Mouse (Mus musculus) cerebellum, postnatal 10 days (tissue): ENCODE measurements around the gene Cdc42ep5.

Experiments
- DNase-seq, 2 experiments: peaks; one replicate each; pipeline ENCODE4 v3.0.0; 2021; ENCODE audit warnings: mixed read lengths in 2 of 2

The Cdc42ep5 gene

GRCm38 (mm10) chr7:4145552-4146190 is 19.0 kb downstream of the Cdc42ep5 start:
- DNase-seq, result peak; percentile 75 to 80

- DNase-seq, result peak; percentile 6 to 11
Measured at GRCm38 (mm10) chr7:4144766-4145551, 19.7 kb downstream of the Cdc42ep5 start.

- peak; percentile 2 for DNase-seq
Measured at GRCm38 (mm10) chr7:4144046-4144445, 20.6 kb downstream of the Cdc42ep5 start.

- DNase-seq, result peak; percentile 3 to 10
Measured at GRCm38 (mm10) chr7:4143506-4143905, 21.2 kb downstream of the Cdc42ep5 start.

GRCm38 (mm10) chr7:4142796-4143445 is 21.7 kb downstream of the Cdc42ep5 start:
- peak; percentile 33 to 42 for DNase-seq

- DNase-seq, result peak; percentile 3 to 6
Measured at GRCm38 (mm10) chr7:4141648-4142325, 22.9 kb downstream of the Cdc42ep5 start.

GRCm38 (mm10) chr7:4139391-4139790 is 25.3 kb downstream of the Cdc42ep5 start:
- DNase-seq, result peak in 1 of 2 experiments; percentile 5

- peak in 1 of 2 experiments; percentile 10 for DNase-seq
Measured at GRCm38 (mm10) chr7:4138671-4139070, 26.0 kb downstream of the Cdc42ep5 start.

GRCm38 (mm10) chr7:4138181-4138580 is 26.5 kb downstream of the Cdc42ep5 start:
- no peak for DNase-seq

GRCm38 (mm10) chr7:4137746-4138145 is 26.9 kb downstream of the Cdc42ep5 start:
- peak; percentile 17 to 21 for DNase-seq

- peak; percentile 98 to 99 for DNase-seq
Measured at GRCm38 (mm10) chr7:4136771-4137531, 27.7 kb downstream of the Cdc42ep5 start, which contains the start of gene Leng8. Leng8 (plus strand) TSS chr7:4137039.

GRCm38 (mm10) chr7:4136404-4136770 is 28.3 kb downstream of the Cdc42ep5 start:
- DNase-seq, result no peak

- no peak for DNase-seq
Measured at GRCm38 (mm10) chr7:4134911-4135310, 29.7 kb downstream of the Cdc42ep5 start.

- DNase-seq, result peak; percentile 20 to 26
Measured at GRCm38 (mm10) chr7:4132998-4133397, 31.7 kb downstream of the Cdc42ep5 start.

GRCm38 (mm10) chr7:4132581-4132980 is 32.1 kb downstream of the Cdc42ep5 start:
- DNase-seq, result peak in 1 of 2 experiments; percentile 17

GRCm38 (mm10) chr7:4131964-4132363 is 32.7 kb downstream of the Cdc42ep5 start:
- no peak for DNase-seq

GRCm38 (mm10) chr7:4130686-4131452 is 33.8 kb downstream of the Cdc42ep5 start:
- peak; percentile 95 to 99 for DNase-seq

- DNase-seq, result peak; percentile 47 to 55
Measured at GRCm38 (mm10) chr7:4128860-4129259, 35.8 kb downstream of the Cdc42ep5 start.

- DNase-seq, result peak in 1 of 2 experiments; percentile 4
Measured at GRCm38 (mm10) chr7:4127894-4128293, 36.8 kb downstream of the Cdc42ep5 start.

- DNase-seq, result peak in 1 of 2 experiments; percentile 10
Measured at GRCm38 (mm10) chr7:4126992-4127785, 37.5 kb downstream of the Cdc42ep5 start.
